Mouse (Mus musculus) frontal cortex, postnatal 25 days (tissue): ENCODE results near the gene Pabpn1l.

ENCODE experiments used
- DNase-seq, 2 experiments: peaks; one replicate each; pipeline ENCODE4 v3.0.0; 2022; ENCODE audit warnings: low spot score in 2 of 2

Pabpn1l gene

GRCm38 (mm10) chr8:122622727-122623126 lies at the start of gene Pabpn1l:
Gene Pabpn1l (minus strand): TSS chr8:122622739.
- no peak for DNase-seq

- DNase-seq = no peak
Observed at GRCm38 (mm10) chr8:122671894-122672293, 49.4 kb upstream of the Pabpn1l start.

- DNase-seq = no peak
Observed at GRCm38 (mm10) chr8:122670718-122671117, 48.2 kb upstream of the Pabpn1l start.

DNA sequence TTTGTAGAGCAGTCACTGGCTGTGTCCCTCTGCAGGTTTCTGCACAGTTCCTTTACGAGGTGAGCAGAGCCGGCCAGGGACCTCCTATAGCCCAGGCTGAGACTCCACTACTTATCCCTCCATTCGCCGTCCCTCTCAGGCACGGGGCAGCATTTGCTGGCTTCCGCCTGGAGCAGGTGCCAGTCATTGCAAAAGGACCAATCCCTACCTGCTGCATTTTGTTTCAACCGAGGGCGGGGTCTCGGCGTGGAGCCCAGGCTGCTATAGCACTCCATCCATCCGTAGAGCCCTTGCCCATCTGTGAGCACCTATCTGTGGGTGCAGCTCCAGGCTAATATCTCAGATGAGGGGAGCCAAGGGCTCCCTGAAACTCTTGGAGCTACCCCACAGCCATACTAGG lies 47.5 kb upstream of the Pabpn1l start:
- DNase-seq = no peak

DNA sequence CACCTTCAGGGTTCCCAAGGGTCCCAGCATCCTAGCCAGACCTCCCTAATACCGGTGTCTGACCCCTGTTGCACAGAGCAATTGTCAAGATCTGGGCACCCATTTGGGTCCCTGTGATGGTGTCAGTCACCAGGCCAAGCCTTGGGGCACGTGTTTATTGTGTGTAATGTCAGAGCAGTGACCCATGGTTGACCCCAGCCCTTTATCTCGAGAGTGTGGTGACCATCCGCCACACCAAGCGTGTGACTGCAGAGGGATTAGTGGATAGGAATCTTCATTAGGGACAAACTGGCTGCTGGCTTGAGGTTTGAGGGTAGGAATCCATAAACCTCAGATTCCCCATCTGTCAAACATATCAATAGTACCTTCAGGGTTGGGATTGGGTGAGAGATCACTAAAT lies 46.8 kb upstream of the Pabpn1l start:
- DNase-seq = no peak

GRCm38 (mm10) chr8:122667854-122668253 lies 45.3 kb upstream of the Pabpn1l start:
- peak in 1 of 2 experiments; percentile 58 for DNase-seq

DNA sequence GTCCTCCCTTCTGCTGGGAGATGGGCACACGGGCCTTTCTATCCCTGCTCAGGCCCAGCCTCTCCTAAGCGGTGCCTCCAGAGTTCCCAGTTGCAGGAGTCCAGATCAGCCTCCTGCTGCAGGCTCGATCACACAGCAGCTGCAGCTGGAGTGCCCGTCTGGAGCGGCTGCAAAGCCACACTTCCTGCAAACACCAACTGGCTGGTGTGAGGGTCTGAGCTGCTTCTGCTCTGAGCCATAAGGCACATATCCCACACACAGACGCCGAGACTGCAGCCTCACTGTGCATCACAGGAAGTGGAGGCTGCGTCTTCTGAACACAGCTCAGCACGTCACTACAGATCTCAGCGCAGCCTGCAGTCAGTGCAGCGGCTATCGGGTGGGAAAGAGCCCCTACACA lies 44.3 kb upstream of the Pabpn1l start:
- DNase-seq = no peak

- DNase-seq = no peak
Observed at GRCm38 (mm10) chr8:122666338-122666764, 43.8 kb upstream of the Pabpn1l start.

- no peak for DNase-seq
Observed at GRCm38 (mm10) chr8:122665667-122666316, 43.3 kb upstream of the Pabpn1l start.

DNA sequence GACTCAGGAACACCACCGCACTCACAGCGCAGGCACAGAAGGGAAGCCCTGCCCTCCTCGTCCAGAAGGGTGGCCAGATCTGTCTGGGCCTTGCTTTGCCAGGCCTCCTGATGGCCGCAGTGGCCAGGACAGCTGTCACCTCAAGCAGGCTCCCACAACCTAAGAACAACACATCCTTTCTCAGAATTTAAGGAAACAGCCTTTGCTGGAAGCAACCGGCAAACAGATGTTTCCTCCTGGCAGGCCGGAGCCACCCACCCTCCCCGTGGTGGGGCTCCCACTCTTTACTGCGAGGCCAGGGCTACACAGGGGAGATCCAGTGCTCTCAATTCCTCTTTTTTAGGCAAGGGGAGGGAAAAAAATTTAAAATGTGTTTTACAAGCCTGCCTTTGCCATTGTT lies 42.7 kb upstream of the Pabpn1l start:
- no peak for DNase-seq

DNA sequence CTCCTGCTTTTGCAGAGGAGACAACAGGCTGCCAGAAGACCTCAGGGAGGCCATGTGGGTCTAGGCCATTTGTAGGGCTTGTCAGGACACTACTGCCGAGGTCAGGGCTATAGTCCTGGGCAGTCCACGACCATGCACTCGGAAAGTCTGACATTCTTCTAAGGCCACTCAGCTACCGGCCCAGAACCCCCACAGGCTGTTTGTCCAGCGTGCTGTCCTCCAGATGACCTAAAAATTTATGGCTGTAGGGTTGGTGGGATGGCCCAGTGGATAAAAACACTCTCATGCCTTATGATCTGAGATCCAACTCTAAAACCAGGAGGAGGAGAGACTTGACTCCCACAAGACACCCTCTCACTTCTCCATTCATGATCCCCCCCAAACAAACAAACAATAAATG lies 41.1 kb upstream of the Pabpn1l start:
- no peak for DNase-seq

DNA sequence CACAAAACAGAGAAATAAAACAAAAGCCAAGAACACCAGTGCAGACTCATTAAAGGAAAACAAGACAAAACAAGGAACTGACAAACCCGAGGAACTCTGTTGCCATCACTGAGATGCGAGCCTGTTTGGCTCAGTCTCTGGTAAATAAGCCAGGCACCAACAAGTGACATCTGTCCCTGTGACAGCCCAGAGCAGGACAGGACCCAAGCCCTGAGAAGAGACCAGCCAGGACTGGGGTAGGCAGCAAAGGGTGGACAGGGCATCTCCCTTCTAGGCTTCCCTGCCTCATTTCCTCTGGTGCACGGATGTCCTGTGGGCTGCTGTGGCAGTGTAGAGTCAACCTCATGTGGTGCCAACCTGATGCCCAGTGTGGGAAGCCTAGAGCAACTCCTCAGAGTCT lies 40.6 kb upstream of the Pabpn1l start:
- DNase-seq = no peak

DNA sequence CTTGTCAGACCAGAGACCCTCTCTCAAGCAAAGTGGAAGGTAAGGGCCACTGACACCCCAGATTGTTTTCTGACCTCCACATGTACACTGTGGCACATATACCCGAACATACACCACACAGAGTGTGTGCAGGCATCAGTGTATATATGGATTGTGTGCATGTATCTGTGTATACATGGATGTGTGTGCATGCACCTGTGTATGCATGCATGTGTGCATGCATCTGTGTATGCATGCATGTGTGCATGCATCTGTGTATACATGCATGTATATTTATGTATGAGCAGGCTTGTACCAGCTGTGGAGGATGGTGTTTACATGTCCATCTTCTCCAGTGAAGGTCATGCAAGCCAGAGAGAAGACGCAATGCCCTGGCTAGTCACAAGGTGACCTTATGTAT lies 39.4 kb upstream of the Pabpn1l start:
- DNase-seq = no peak

- peak; percentile 42 to 54 for DNase-seq
Observed at GRCm38 (mm10) chr8:122661138-122661537, 38.6 kb upstream of the Pabpn1l start.

DNA sequence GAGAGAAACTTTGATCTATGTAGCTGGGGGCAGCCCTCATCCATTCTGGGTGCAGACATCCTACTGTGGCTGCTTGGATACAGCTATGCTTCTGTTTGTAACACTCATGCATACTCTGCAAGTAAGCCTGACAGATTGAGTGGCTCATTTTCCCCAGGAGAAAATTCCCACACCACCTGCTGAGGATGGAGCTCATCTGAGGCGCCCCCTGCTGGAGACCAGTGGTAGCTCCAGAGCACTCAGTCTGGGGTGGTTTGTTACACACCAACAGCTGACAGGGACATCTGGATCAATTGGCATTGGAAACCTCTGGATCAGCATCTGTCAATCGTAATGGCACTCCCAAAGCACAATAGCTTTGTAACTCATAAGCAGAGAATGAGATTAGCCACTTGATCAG lies 37.5 kb upstream of the Pabpn1l start:
- DNase-seq = no peak

GRCm38 (mm10) chr8:122658807-122659160 lies 36.2 kb upstream of the Pabpn1l start:
- DNase-seq = no peak

DNA sequence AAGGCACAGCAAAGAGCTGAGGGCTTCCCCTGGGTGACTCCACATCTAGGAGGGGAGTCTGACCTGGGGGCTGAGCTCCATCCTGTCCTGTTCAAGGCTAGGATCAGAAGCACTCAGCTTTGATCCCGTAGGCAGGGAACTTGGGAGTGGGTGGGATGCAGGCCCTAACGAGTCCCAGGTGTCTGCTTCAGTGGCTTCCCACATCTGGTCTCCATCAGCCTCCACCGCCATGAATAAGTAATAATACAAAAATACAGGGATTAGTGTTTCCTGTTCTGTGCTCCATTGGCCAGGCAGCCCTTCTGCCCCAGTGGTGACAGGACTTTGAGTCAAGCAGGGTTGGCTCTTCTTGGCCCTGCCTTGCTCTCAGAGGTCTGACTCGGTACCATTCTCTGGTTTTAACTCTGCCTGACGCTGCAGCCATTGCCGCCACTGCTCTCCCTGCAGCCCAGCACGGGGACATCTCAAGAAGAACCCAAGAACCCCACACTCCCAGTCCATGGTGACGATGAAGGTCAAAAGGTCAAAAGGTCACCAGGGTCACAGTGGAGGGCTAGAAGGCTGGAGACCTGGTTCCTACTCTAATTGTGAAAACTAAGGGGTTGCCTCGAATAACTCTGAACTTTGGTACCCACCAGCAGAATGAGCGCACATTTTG lies 35.7 kb upstream of the Pabpn1l start:
- no peak for DNase-seq

GRCm38 (mm10) chr8:122656056-122656999 lies 33.8 kb upstream of the Pabpn1l start:
- DNase-seq = no peak

GRCm38 (mm10) chr8:122654768-122655167 lies 32.2 kb upstream of the Pabpn1l start:
- DNase-seq = no peak

- DNase-seq = no peak
Observed at GRCm38 (mm10) chr8:122652643-122653042, 30.1 kb upstream of the Pabpn1l start.

- DNase-seq = no peak
Observed at GRCm38 (mm10) chr8:122651326-122651921, 28.9 kb upstream of the Pabpn1l start.
